Mouse (Mus musculus) gastrocnemius, postnatal 14 days (tissue): ENCODE measurements around the gene Nav2. TPM values are rescaled to one million over a fixed set of nuclear protein-coding genes. Genes with fewer than 3 reads are reported as not detected.

ENCODE experiments used
- DNase-seq: peaks from one replicate; pipeline ENCODE4 v3.0.0; 2021; ENCODE audit warnings: mixed read lengths
- intact Hi-C: fragments of 180-260 bp; cut with DNase I; formaldehyde crosslinking; loops from one replicate; pipeline ENCODE4 v1.15.1; 2025; ENCODE audit warnings: low total_unique reads
- total RNA-seq, 2 experiments: library from RNA; stranded (reverse); gene quantifications; 2 replicates each; pipeline ENCODE4 v1.2.3; 2021

Nav2 gene
- total RNA-seq, 2 experiments from 2014 or later = 26.2 to 39.3 TPM

DNA sequence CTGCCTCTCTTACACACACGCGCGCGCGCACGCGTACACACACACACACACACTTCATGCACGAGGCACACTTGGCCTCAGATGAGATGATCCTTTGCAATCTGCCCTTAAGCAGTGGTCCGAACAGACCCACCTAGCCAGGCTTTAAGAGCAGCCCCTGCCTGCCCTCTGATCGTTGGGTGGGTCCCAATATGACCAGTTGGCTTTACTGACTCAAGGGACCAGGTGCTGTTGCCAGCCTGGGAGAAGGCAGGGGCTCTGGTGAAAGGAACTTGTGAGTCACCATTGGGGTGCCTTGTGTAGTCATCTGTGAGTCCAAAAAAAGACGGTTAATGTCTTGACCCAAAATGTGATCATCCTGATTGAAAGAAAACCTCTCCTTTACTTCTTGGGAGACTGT lies 9.9 kb downstream of the Nav2 start:
- intact Hi-C loops = no loop called here
- DNase-seq = no peak

DNA sequence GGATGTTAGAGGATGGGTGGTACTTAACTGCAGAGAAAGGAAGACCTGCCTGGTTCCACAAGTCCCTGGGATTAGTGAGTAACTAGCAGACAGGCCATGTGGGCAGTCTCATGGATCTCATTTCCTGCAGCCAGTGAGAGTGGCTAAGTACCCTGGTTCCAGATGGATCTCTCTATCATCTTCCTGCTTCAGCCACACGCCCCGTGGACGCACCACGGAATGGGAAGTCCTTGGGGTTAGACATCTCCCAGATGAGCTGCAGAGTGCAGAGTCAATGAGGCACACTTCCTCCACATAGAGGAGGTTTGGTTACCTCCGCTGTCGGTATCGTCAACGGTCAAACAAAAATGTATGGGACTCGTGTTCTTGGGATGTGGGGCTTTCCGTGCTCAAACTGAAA lies 15.1 kb downstream of the Nav2 start:
- intact Hi-C loops = loop anchor here (10.0 kb wide), 1 partner anchor 191 kb away; no protein-coding TSS in a partner anchor
- no peak for DNase-seq

GRCm38 (mm10) chr7:48925214-48925613 lies 16.7 kb downstream of the Nav2 start:
- DNase-seq = no peak
- intact Hi-C loops = loop anchor here (10.0 kb wide), 1 partner anchor 190 kb away; no protein-coding TSS in a partner anchor

- intact Hi-C loops = loop anchor here (10.0 kb wide), 1 partner anchor 186 kb away; no protein-coding TSS in a partner anchor
- DNase-seq = peak; percentile 46
Observed at GRCm38 (mm10) chr7:48928364-48928763, 19.8 kb downstream of the Nav2 start.

- DNase-seq = peak; percentile 10
- intact Hi-C loops = no loop called here
Observed at GRCm38 (mm10) chr7:48930399-48930798, 21.9 kb downstream of the Nav2 start.

DNA sequence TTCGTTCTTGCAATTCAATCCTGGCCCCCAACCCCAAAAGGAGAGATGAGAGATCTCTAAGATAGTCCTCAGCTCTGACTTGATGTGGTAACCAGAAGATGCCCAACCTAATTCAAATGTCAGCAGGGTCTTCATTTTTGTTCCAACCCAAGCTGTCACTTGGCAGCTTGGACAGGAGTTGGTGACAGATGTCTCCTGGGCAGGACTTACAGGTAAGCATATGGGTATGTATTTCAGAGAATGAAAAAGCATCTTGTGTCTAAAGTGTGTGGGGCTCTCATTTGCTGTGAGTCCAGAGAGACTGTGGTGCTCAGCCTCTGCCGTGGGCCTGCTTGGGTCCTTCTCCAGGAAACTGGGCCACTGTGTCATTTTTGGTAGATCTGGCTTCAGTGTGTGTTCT lies 23.6 kb downstream of the Nav2 start:
- intact Hi-C loops = no loop called here
- DNase-seq = no peak

DNA sequence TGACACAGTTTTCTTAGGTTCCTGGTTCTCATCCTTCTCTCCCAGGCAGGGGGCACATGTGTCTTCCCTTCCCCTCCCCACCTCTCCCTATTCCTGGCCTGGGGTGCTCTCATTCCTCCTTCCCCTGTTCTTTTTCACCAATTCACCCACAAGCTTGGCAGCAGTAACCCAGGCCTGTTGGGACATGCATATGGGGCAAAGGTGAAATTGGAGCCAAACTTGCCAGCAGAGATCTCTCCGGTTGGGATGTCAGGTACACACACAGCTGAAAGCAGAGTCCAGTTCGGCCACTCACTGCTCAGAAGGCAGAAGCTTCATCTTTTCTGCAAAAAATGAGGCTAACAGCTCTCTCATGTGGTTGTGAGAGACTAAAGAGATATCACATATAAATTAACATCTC lies 26.3 kb downstream of the Nav2 start:
- no peak for DNase-seq
- intact Hi-C loops = no loop called here

DNA sequence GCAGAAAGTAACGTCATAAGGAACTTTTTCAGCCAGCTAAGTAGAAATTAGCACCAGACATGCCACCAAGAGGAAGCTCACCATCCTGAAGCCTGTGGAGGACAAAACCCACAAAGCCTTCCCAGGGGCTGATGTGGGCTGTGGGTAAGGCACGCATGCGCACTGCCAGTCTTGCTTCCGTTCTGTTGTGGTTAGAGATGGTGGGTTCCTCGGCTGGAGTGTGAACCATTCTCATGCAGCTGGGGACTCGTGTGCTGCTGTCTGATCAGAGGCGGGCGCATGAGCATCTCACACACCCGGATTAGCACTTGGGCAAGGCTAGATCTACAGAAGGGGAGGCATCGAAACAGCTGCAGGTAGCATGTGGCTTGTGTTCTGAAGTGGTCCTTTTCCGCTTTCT lies 29.0 kb downstream of the Nav2 start:
- intact Hi-C loops = no loop called here
- DNase-seq = no peak

DNA sequence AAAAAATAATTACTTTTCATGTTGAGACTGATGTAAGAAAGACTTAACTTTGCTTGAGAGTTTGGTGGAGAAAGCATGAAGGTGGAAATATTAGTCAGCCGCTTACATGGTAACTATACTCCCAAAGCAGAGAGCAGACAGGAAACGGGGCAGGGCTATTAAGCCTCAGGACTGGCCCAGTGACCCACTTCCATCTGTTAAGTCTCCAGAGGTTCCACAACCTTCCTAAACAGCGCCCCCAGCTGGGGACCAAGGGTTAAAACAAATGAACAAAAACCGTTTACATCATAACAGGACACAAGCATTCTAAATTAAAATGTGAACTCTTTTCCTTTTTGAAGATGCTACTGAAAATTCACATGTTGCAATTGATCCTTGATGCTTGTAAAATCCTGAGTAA lies 29.7 kb downstream of the Nav2 start:
- DNase-seq = peak; percentile 15
- intact Hi-C loops = no loop called here

DNA sequence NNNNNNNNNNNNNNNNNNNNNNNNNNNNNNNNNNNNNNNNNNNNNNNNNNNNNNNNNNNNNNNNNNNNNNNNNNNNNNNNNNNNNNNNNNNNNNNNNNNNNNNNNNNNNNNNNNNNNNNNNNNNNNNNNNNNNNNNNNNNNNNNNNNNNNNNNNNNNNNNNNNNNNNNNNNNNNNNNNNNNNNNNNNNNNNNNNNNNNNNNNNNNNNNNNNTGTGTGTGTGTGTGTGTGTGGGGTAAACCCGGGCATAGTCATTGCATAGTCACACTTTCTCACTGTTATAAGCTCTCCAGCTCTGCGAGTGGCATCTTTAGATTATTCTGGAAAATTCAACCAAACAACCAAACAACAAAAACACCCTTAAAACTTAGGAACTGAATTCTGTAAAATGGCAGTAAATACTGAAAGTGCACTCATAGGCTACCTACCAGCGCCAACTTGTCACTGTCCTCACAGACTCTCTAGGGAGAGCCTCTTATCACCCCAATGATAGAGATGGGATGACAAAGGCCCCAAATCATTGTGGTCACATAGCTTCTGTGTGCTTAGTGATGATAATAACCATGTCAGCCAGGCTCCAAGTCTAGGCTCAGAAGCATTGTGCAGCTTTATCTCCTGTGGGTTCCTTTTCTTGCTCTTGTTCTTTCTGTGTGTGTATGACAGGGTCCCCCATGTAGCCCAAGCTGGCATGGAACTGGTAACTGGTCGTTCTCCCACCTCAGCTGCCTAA lies 40.0 kb downstream of the Nav2 start:
- intact Hi-C loops = no loop called here
- DNase-seq = no peak

- intact Hi-C loops = no loop called here
- no peak for DNase-seq
Observed at GRCm38 (mm10) chr7:48954501-48954900, 46.0 kb downstream of the Nav2 start.

DNA sequence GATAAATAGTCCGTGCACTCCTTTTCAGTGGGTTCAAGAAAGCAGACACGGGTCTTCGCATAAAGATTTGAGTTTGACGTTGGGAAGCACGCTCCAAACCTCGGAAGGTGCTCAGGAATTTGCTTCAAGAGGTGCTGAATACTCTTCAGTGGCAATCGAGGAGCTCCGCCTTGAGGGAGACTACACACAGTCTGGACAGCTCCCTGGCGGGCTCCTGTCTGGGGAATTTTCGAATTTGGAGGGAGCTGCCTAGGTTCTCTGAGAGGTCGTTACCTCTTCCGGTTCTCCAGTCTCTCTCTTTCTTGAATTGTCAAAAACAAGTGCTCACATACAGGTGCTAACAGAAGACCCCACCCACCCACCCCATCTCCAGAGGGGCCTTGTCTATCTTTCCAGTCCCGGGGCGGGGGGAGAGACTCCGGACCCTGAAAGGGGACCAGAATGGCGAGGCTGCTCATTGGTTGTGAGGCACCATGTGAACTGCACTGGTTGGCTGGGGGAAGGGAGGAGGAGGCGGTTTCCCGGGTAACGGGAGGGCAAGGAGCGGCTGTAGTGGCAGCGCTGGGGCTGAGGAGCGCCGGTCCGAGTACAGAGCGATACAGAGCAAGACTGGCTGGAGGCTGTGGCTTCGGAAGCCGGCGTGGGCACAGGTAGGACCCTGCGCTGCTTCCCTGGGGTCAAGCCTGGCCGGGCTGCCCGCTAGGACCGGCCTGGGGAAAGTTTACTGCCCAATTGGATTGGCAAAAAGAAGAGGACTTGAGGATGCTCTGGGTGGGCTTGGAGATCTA lies 50.2 kb downstream of the Nav2 start:
- DNase-seq = peak; percentile 17
- intact Hi-C loops = no loop called here

GRCm38 (mm10) chr7:48959316-48959661 lies 50.8 kb downstream of the Nav2 start:
- intact Hi-C loops = no loop called here
- no peak for DNase-seq

DNA sequence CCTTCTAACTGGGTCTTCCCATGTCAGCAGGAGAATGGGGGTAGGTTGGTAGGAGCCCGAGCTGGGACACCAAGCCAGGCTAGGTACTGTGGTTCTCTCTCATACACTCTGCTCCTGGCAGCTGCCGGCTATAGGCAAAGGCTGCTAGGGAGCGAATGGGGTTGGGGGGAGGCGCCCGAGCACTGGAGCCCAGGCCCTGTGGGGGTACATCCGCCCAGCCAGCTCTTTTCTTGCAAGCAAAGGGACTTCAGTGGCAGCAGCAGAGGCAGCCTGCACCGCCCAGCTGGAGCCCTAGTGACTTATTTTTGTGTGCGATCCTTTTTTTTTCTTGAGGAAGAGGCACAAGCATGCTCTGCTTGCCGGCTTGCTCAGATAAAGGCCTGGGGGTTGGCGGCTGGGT lies 51.6 kb downstream of the Nav2 start:
- no peak for DNase-seq
- intact Hi-C loops = no loop called here

GRCm38 (mm10) chr7:48961501-48961900 lies 53.0 kb downstream of the Nav2 start:
- no peak for DNase-seq
- intact Hi-C loops = no loop called here

DNA sequence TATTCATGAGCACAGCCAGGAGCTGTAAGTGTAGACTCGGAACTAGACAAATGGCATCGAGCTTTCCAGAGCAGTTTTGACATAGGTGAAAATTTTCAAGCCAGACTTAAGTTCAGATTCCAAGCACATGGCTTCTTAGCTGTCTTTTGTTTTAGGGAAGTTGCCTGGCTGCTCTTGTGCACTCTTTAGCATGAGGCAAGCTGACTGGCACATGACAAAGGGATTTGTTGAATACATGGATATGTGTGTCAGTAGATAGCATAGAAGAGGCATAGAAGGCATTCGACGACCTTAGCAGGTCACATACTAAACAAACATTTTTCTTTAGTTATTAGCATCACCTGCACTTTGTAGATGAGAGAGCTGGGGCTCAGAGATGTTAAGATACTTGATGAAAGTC lies 53.4 kb downstream of the Nav2 start:
- intact Hi-C loops = no loop called here

GRCm38 (mm10) chr7:48963112-48963511 lies 54.6 kb downstream of the Nav2 start:
- no peak for DNase-seq
- intact Hi-C loops = no loop called here

More for the DNA sequence above, 53.4 kb downstream of the Nav2 start:
- DNase-seq = no peak

DNA sequence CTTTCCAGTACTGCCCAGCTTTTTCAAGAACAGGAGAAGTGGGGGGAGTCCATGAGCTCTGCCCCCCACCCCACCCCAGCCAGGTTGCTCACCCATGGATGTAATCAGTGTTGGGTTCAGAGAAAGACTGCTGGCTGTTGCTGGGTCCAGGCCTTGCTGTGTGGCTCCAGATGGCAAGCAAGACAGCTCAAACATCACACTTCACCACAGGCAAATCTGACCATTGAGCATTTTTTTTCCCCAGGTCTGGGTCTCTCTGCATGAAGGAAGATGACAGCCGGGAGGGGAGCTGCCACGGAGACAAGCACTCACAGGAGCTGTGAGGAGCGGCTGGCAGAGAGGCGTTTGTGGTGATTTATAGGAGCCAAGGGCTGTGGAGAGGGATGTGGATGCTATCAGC lies 55.0 kb downstream of the Nav2 start:
- DNase-seq = no peak
- intact Hi-C loops = no loop called here

GRCm38 (mm10) chr7:48965796-48966512 lies 57.4 kb downstream of the Nav2 start:
- intact Hi-C loops = no loop called here
- no peak for DNase-seq

DNA sequence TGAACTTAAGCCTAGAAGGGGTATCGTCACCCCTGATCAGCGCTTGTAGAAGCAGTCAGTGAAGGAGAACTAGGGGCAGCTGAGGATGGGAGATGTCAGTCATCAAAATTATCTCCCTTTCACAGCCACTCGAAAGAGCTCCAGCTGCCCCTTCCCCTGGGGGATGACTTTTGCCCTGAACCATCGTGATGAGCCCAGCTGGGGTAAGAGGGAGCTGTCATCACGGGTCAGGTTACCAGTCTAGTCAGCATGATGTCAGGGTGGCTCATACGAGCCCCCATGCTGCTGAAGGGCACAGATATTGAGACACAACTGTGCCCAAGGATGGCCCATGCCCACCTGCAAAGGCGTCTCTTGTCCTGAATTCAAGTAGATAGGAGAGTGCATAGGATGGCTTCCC lies 72.5 kb downstream of the Nav2 start:
- intact Hi-C loops = no loop called here
- no peak for DNase-seq
